Mouse (Mus musculus) heart, embryonic 12.5 days (tissue): Measurements from ENCODE around the gene Hist1h4h. TPM values are rescaled to one million over a fixed set of nuclear protein-coding genes. Genes with fewer than 3 reads are reported as not detected.

Source experiments
- ATAC-seq: fragments of 200-750 bp; cut with Nextera tagmentation; 2 replicates; pipeline ENCODE4 v1.8.0; 2017; ENCODE audit warnings: moderate TSS enrichment, moderate library complexity; ENCODE audit not compliant: insufficient number of reproducible peaks, low FRiP score
- H3K27ac ChIP-seq: fragments of 300-500 bp; sonication (generic); 2 replicates; pipeline ENCODE4 v1.5.1; 2016; ENCODE audit warnings: mild to moderate bottlenecking, moderate library complexity; ENCODE audit not compliant: poor library complexity, severe bottlenecking
- H3K27me3 ChIP-seq: fragments of 300-500 bp; sonication (generic); replicated peaks from 2 replicates; pipeline ENCODE4 v1.6.1; 2016; ENCODE audit warnings: mild to moderate bottlenecking, moderate library complexity
- H3K36me3 ChIP-seq: fragments of 300-500 bp; sonication (generic); 2 replicates; pipeline ENCODE4 v1.6.1; 2016; ENCODE audit warnings: mild to moderate bottlenecking, moderate library complexity
- H3K4me1 ChIP-seq: fragments of 300-500 bp; sonication (generic); replicated peaks from 2 replicates; pipeline ENCODE4 v1.6.1; 2016; ENCODE audit warnings: mild to moderate bottlenecking
- H3K4me2 ChIP-seq: fragments of 300-500 bp; sonication (generic); 2 replicates; pipeline ENCODE4 v1.6.1; 2016; ENCODE audit warnings: mild to moderate bottlenecking, moderate library complexity
- H3K4me3 ChIP-seq: fragments of 300-500 bp; sonication (generic); 2 replicates; pipeline ENCODE4 v1.5.1; 2016; ENCODE audit warnings: mild to moderate bottlenecking
- H3K9ac ChIP-seq: fragments of 300-500 bp; sonication (generic); 2 replicates; pipeline ENCODE4 v1.6.1; 2016; ENCODE audit warnings: mild to moderate bottlenecking, moderate library complexity
- H3K9me3 ChIP-seq: fragments of 300-500 bp; sonication (generic); replicated peaks from 2 replicates; pipeline ENCODE4 v1.6.1; 2016; ENCODE audit warnings: mild to moderate bottlenecking, moderate library complexity
- WGBS: fragments of 180-500 bp; shearing (Covaris S2); methylation state at CpG from one replicate; pipeline ENCODE4 v1.1.7; 2016; 5-methylcytosine and 5-hydroxymethylcytosine counted together
- polyA plus RNA-seq: library from polyadenylated mRNA; unstranded; fragments of >200 nt; fragmentation: Nextera tagmentation; extraction: Ambion mirVana; gene quantifications from 2 replicates; pipeline ENCODE4 v1.2.1, GENCODE M21; 2016

Gene Hist1h4h
- polyA plus RNA-seq, 1 experiment from 2014 or later, result 4.4 TPM

- ATAC-seq, result no peak
- no peak overlapping the region for H3K27ac ChIP-seq
- WGBS, result 76% methylated on average over 5 of the region's 5 CpGs
These were observed 15.6 kb upstream of the Hist1h4h start for GRCm38 (mm10) chr13:23515281-23515680.

DNA sequence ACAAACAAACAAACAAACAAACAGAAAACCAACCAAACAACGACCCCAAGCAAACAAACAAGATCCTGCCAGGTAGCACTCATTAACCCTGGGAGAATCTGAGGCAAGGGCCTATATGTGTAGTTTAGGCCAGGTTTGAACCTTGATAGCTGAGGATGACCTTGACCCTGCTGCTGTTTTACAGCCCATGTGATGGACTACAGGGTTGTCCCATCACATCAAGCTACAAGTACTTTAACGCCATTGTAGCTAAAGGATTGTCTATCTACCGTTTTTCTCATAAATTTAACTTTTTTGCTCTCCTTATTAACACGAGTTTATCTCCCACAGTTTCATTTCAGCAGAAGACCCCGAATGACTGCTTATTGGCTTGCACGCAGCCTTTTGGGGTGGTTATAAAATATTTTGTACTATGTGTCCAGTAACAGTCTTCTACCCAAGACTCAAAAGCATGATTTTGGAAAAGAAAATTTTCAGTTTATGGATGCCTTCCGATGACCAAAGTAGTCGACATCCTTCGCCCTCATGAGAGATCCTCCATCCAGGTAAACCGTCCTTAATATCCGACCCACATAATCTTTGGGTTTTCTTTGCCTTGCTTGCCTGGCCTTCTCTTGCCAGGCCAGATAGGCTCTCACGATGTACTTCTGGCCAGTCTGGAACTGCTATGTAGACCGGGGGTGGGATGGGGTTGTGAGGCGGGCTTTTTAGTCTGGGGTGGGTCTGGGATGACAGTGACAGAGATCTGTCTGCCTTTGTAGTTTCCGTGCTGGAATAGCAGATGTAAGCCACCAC, 14.8 kb upstream of the Hist1h4h start:
- Histone ChIP-seq H3K9me3 (no peaks in the 10 kb centered on the region), H3K36me3 (no peaks in the 10 kb centered on the region), H3K4me3 (peak overlapping the region; percentile 40), H3K4me2 (peak overlapping the region; percentile 64), H3K4me1 (0 out of 2 replicates have a peak, but pooled peaks cover 8% of the 10 kb centered on the region), H3K9ac (peak overlapping the region; percentile 43; the same call in 1 of the 2 replicates), H3K27me3 (no peaks in the 10 kb centered on the region), H3K27ac (no peak overlapping the region)
- 48% methylated on average over 15 of the region's 15 CpGs for WGBS
- ATAC-seq, result no peak

More at GRCm38 (mm10) chr13:23515281-23515680, 15.6 kb upstream of the Hist1h4h start:
- no peaks in the 10 kb centered on the region for H3K36me3 ChIP-seq
- no peaks in the 10 kb centered on the region for H3K9me3 ChIP-seq
- no peak overlapping the region for H3K4me3 ChIP-seq
- no peak overlapping the region for H3K9ac ChIP-seq
- peaks cover 14% of the 10 kb centered on the region for H3K4me1 ChIP-seq
- H3K27me3 ChIP-seq, result no peaks in the 10 kb centered on the region
- no peak overlapping the region for H3K4me2 ChIP-seq

GRCm38 (mm10) chr13:23516822-23517602, 13.8 kb upstream of the Hist1h4h start:
- under 1% methylated on average over 19 of the region's 19 CpGs for WGBS
- Histone ChIP-seq H3K9me3 (no peaks in the 10 kb centered on the region), H3K9ac (no peak overlapping the region), H3K4me2 (peak overlapping the region; percentile 80), H3K4me1 (0 out of 2 replicates have a peak, but pooled peaks cover 8% of the 10 kb centered on the region), H3K36me3 (no peaks in the 10 kb centered on the region), H3K27ac (peak overlapping the region; percentile 70), H3K27me3 (no peaks in the 10 kb centered on the region), H3K4me3 (peak overlapping the region; percentile 59)
- peak; percentile 60 for ATAC-seq

GRCm38 (mm10) chr13:23517603-23518294, 13.1 kb upstream of the Hist1h4h start:
- H3K27ac ChIP-seq, result peak overlapping the region; percentile 70
- H3K9me3 ChIP-seq, result no peaks in the 10 kb centered on the region
- H3K4me2 ChIP-seq, result peak overlapping the region; percentile 80
- no peaks in the 10 kb centered on the region for H3K27me3 ChIP-seq
- ATAC-seq, result peak; percentile 86
- under 1% methylated on average over 27 of the region's 27 CpGs for WGBS
- peak overlapping the region; percentile 59 for H3K4me3 ChIP-seq
- H3K9ac ChIP-seq, result peak overlapping the region; percentile 48; the same call in 1 of the 2 replicates
- H3K36me3 ChIP-seq, result no peaks in the 10 kb centered on the region
- 0 out of 2 replicates have a peak, but pooled peaks cover 8% of the 10 kb centered on the region for H3K4me1 ChIP-seq

- ATAC-seq, result no peak
- H3K36me3 ChIP-seq, result no peaks in the 10 kb centered on the region
- peak overlapping the region; percentile 59 for H3K4me3 ChIP-seq
- 0 out of 2 replicates have a peak, but pooled peaks cover 8% of the 10 kb centered on the region for H3K4me1 ChIP-seq
- peak overlapping the region; percentile 80 for H3K4me2 ChIP-seq
- H3K9me3 ChIP-seq, result no peaks in the 10 kb centered on the region
- no peak overlapping the region for H3K27ac ChIP-seq
- H3K27me3 ChIP-seq, result no peaks in the 10 kb centered on the region
- H3K9ac ChIP-seq, result peak overlapping the region; percentile 48; the same call in 1 of the 2 replicates
- under 1% methylated on average over 6 of the region's 6 CpGs for WGBS
These were observed 12.6 kb upstream of the Hist1h4h start for GRCm38 (mm10) chr13:23518295-23518603.

DNA sequence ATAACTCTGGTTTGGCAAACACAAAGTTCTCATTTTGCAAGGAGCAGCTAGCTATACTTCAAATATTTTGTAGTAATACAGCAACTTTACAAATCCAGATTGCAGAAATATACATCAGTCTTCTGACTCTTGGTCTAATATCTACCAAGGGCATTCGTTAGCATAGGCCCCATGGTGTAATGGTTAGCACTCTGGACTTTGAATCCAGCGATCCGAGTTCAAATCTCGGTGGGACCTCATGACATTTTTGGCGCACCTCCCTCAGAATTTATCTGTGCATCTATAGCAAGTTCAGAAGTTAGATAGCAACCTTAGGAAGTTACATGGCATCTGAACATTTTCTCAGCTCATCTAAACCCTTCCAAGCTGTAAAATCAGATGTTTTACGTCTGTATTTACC, 12.0 kb upstream of the Hist1h4h start:
- H3K4me1 ChIP-seq, result 0 out of 2 replicates have a peak, but pooled peaks cover 8% of the 10 kb centered on the region
- no peaks in the 10 kb centered on the region for H3K9me3 ChIP-seq
- H3K27ac ChIP-seq, result peak overlapping the region; percentile 43; the same call in 1 of the 2 replicates
- peak overlapping the region; percentile 49 for H3K4me3 ChIP-seq
- no peaks in the 10 kb centered on the region for H3K36me3 ChIP-seq
- H3K9ac ChIP-seq, result 0 out of 2 replicates have a peak overlapping the region, but pooled peaks have one; percentile 45
- no peaks in the 10 kb centered on the region for H3K27me3 ChIP-seq
- ATAC-seq, result peak; percentile 58; the same call in 1 of the 2 replicates
- WGBS, result 1% methylated on average over 6 of the region's 6 CpGs
- H3K4me2 ChIP-seq, result peak overlapping the region; percentile 66

DNA sequence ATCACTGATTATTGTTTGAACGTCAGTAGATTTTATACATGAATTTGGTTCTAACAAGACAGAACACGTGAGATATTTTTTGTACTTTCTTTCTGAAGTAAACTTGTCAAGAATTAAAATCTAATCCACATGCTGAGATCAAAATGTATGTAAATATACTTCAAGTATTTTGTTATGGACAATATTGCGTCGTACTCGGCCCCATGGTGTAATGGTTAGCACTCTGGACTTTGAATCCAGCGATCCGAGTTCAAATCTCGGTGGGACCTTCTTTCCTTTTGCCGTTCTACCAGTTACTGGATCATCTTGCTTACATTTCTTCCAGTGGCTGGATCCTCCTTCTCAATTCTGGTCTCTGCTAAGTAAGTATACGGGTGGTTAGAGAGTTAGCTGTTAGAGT, 11.4 kb upstream of the Hist1h4h start:
- H3K4me1 ChIP-seq, result 0 out of 2 replicates have a peak, but pooled peaks cover 8% of the 10 kb centered on the region
- no peaks in the 10 kb centered on the region for H3K27me3 ChIP-seq
- ATAC-seq, result peak; percentile 22; the same call in 1 of the 2 replicates
- 0 out of 2 replicates have a peak overlapping the region, but pooled peaks have one; percentile 45 for H3K9ac ChIP-seq
- no peaks in the 10 kb centered on the region for H3K36me3 ChIP-seq
- H3K9me3 ChIP-seq, result no peaks in the 10 kb centered on the region
- peak overlapping the region; percentile 49 for H3K4me3 ChIP-seq
- under 1% methylated on average over 10 of the region's 10 CpGs for WGBS
- H3K27ac ChIP-seq, result peak overlapping the region; percentile 43; the same call in 1 of the 2 replicates
- peak overlapping the region; percentile 66 for H3K4me2 ChIP-seq

DNA sequence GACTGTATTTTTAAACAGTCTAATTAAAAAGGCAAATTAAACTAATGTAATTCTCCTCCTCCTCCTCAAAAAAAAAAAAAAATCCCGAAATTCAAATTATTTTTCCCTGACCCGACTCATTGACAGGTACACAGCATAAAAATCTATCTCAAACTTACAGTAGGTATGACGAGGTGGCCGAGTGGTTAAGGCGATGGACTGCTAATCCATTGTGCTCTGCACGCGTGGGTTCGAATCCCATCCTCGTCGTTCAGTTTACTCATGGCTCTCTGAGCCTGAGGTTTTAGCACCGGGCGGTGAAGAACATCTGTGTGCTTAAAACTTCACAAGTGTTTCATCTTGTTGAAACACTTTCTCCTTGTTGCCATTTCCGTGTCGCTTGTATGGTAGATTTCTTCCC, 9.1 kb upstream of the Hist1h4h start:
- Histone ChIP-seq H3K36me3 (no peaks in the 10 kb centered on the region), H3K9ac (no peak overlapping the region), H3K4me3 (peak overlapping the region; percentile 12; the same call in 1 of the 2 replicates), H3K4me2 (peak overlapping the region; percentile 48), H3K27ac (no peak overlapping the region), H3K9me3 (no peaks in the 10 kb centered on the region), H3K4me1 (peaks cover 9% of the 10 kb centered on the region), H3K27me3 (no peaks in the 10 kb centered on the region)
- 0 out of 2 replicates have a peak, but pooled peaks have one; percentile 44 for ATAC-seq
- WGBS, result 3% methylated on average over 14 of the region's 14 CpGs

DNA sequence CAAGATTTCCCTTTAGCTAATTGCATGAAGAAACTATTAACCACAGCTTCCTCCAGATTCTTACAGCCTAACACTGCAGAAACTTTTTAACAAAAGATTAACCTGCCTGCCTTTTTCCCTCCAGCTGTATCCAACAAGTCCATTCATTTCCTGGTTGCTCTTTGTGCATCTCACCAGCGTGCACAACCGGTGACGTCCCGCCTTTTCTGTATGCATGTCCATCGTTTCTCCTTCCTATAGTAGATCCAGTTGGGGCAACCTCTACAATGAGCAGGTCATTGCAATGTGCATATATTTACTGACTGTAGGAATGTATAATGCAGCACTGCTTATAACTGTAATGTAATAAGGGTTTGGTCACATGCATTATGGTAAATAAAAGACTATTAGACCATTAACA, 6.9 kb upstream of the Hist1h4h start:
- no peaks in the 10 kb centered on the region for H3K36me3 ChIP-seq
- H3K4me3 ChIP-seq, result no peak overlapping the region
- H3K27ac ChIP-seq, result no peak overlapping the region
- H3K4me1 ChIP-seq, result peaks cover 16% of the 10 kb centered on the region
- 47% methylated on average over 5 of the region's 5 CpGs for WGBS
- no peak overlapping the region for H3K4me2 ChIP-seq
- no peak overlapping the region for H3K9ac ChIP-seq
- H3K9me3 ChIP-seq, result no peaks in the 10 kb centered on the region
- no peak for ATAC-seq
- no peaks in the 10 kb centered on the region for H3K27me3 ChIP-seq

DNA sequence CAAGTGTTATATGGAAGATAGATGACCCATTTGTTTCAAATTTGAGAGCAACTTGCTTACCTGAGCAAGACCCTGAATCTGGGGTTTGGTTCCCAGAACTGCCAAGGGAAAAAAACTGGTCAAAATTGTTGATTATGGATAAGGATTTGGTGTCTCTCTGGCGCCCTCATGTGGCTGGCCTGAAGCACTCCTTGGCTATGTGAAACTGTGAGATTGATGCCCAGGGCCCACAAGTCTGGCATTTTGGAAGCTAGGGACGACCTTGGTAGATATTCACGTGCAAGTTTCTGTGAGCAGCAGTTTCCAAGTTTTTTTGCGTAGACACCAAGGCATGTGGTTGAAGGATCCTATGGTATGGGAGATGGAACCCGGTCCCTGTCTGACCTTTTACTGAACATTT, 6.2 kb upstream of the Hist1h4h start:
- ATAC-seq, result no peak
- Histone ChIP-seq H3K4me3 (no peak overlapping the region), H3K27ac (no peak overlapping the region), H3K4me2 (no peak overlapping the region), H3K27me3 (no peaks in the 10 kb centered on the region), H3K9me3 (no peaks in the 10 kb centered on the region), H3K4me1 (peaks cover 18% of the 10 kb centered on the region), H3K36me3 (no peaks in the 10 kb centered on the region), H3K9ac (no peak overlapping the region)
- WGBS, result 9% methylated on average over 5 of the region's 5 CpGs
